Mouse (Mus musculus) left cerebral cortex, adult 9 months (tissue): ENCODE measurements around the gene Nme7.

Experiments
- DNase-seq, 2 experiments: peaks; one replicate each; pipeline ENCODE4 v3.0.0; 2022; ENCODE audit warnings: low spot score in 2 of 2

Nme7 gene

GRCm38 (mm10) chr1:164459127-164459905, 155.4 kb downstream of the Nme7 start:
- DNase-seq, result no peak

GRCm38 (mm10) chr1:164460921-164461697, 157.2 kb downstream of the Nme7 start:
- no peak for DNase-seq

- peak; percentile 88 to 93 for DNase-seq
These were observed 157.8 kb downstream of the Nme7 start for GRCm38 (mm10) chr1:164461726-164462125.

- no peak for DNase-seq
These were observed 163.5 kb downstream of the Nme7 start for GRCm38 (mm10) chr1:164467406-164467805.

- DNase-seq, result no peak
These were observed 164.4 kb downstream of the Nme7 start for GRCm38 (mm10) chr1:164468329-164468728.

- no peak for DNase-seq
These were observed 167.1 kb downstream of the Nme7 start for GRCm38 (mm10) chr1:164470985-164471384.

GRCm38 (mm10) chr1:164471632-164472031, 167.7 kb downstream of the Nme7 start:
- no peak for DNase-seq

- DNase-seq, result no peak
These were observed 169.5 kb downstream of the Nme7 start for GRCm38 (mm10) chr1:164473398-164473797.

GRCm38 (mm10) chr1:164474310-164474709, 170.4 kb downstream of the Nme7 start:
- DNase-seq, result no peak

GRCm38 (mm10) chr1:164474778-164475511, 171.0 kb downstream of the Nme7 start:
- DNase-seq, result peak in 1 of 2 experiments; percentile 33

GRCm38 (mm10) chr1:164475895-164476294, 172.0 kb downstream of the Nme7 start:
- peak in 1 of 2 experiments; percentile 35 for DNase-seq

- no peak for DNase-seq
These were observed 177.1 kb downstream of the Nme7 start for GRCm38 (mm10) chr1:164480755-164481644.

- no peak for DNase-seq
These were observed 177.9 kb downstream of the Nme7 start for GRCm38 (mm10) chr1:164481645-164482354.

- DNase-seq, result no peak
These were observed 178.9 kb downstream of the Nme7 start for GRCm38 (mm10) chr1:164482833-164483232.

- DNase-seq, result no peak
These were observed 179.8 kb downstream of the Nme7 start for GRCm38 (mm10) chr1:164483728-164484127.
